Mouse (Mus musculus) midbrain, embryonic 10.5 days (tissue): ENCODE measurements around the gene Col9a2. TPM values are rescaled to one million over a fixed set of nuclear protein-coding genes. Genes with fewer than 3 reads are reported as not detected.
A peak's percentile ranks its signal among the peaks of the same experiment; 100 is the strongest.

Source experiments
- DNase-seq: peaks from one replicate; pipeline ENCODE4 v3.0.0-alpha.2; 2017; ENCODE audit warnings: low spot score
- H3K27ac ChIP-seq: fragments of 300-500 bp; sonication (generic); replicated peaks from 2 replicates; pipeline ENCODE4 v1.5.1; 2016; ENCODE audit warnings: mild to moderate bottlenecking
- H3K27me3 ChIP-seq: fragments of 300-500 bp; sonication (generic); 2 replicates; pipeline ENCODE4 v1.6.1; 2016; ENCODE audit warnings: low read depth, mild to moderate bottlenecking; ENCODE audit not compliant: poor library complexity, severe bottlenecking
- H3K36me3 ChIP-seq: fragments of 300-500 bp; sonication (generic); 2 replicates; pipeline ENCODE4 v1.6.1; 2016; ENCODE audit warnings: mild to moderate bottlenecking, moderate library complexity
- H3K4me1 ChIP-seq: fragments of 300-500 bp; sonication (generic); 2 replicates; pipeline ENCODE4 v1.6.1; 2016
- H3K4me3 ChIP-seq: fragments of 300-500 bp; sonication (generic); 2 replicates; pipeline ENCODE4 v1.5.1; 2016; ENCODE audit warnings: mild to moderate bottlenecking, moderate library complexity
- H3K9me3 ChIP-seq: fragments of 300-500 bp; sonication (generic); replicated peaks from 2 replicates; pipeline ENCODE4 v1.6.1; 2016; ENCODE audit warnings: mild to moderate bottlenecking
- WGBS: fragments of 180-500 bp; shearing (Covaris S2); methylation state at CpG from one replicate; pipeline ENCODE4 v1.1.7; 2016; 5-methylcytosine and 5-hydroxymethylcytosine counted together
- polyA plus RNA-seq: library from polyadenylated mRNA; unstranded; fragments of >200 nt; fragmentation: Nextera tagmentation; extraction: Ambion mirVana; gene quantifications from 2 replicates; pipeline ENCODE4 v1.2.1, GENCODE M21; 2016

The Col9a2 gene
- polyA plus RNA-seq, 1 experiment from 2014 or later, result 1.4 TPM

GRCm38 (mm10) chr4:121010770-121011549 lies 28.2 kb upstream of the Col9a2 start:
- Histone ChIP-seq H3K27ac (no peak overlapping the region), H3K27me3 (peaks cover 6% of the 10 kb centered on the region; the same call in 1 of the 2 replicates), H3K36me3 (no peaks in the 10 kb centered on the region), H3K4me1 (peaks cover 17% of the 10 kb centered on the region), H3K9me3 (no peaks in the 10 kb centered on the region), H3K4me3 (no peak overlapping the region)
- WGBS, result 86% methylated on average over 11 of the region's 11 CpGs
- no peak for DNase-seq

GRCm38 (mm10) chr4:121014594-121015267 lies 24.5 kb upstream of the Col9a2 start:
- Histone ChIP-seq H3K4me3 (no peak overlapping the region), H3K9me3 (no peaks in the 10 kb centered on the region), H3K27me3 (no peaks in the 10 kb centered on the region), H3K4me1 (peaks cover 24% of the 10 kb centered on the region), H3K36me3 (no peaks in the 10 kb centered on the region), H3K27ac (no peak overlapping the region)
- DNase-seq, result no peak
- WGBS, result 81% methylated on average over 10 of the region's 10 CpGs

- Histone ChIP-seq H3K9me3 (no peaks in the 10 kb centered on the region), H3K36me3 (no peaks in the 10 kb centered on the region), H3K27ac (no peak overlapping the region), H3K4me3 (no peak overlapping the region), H3K4me1 (peaks cover 23% of the 10 kb centered on the region), H3K27me3 (no peaks in the 10 kb centered on the region)
- DNase-seq, result no peak
- WGBS, result 86% methylated on average over 7 of the region's 7 CpGs
Observed at GRCm38 (mm10) chr4:121015268-121015659, 23.9 kb upstream of the Col9a2 start.

GRCm38 (mm10) chr4:121016021-121016898 lies 22.9 kb upstream of the Col9a2 start:
- Histone ChIP-seq H3K36me3 (no peaks in the 10 kb centered on the region), H3K27ac (peak overlapping the region; percentile 90), H3K9me3 (no peaks in the 10 kb centered on the region), H3K4me3 (peak overlapping the region; percentile 76), H3K27me3 (no peaks in the 10 kb centered on the region), H3K4me1 (peaks cover 23% of the 10 kb centered on the region)
- DNase-seq, result no peak
- WGBS, result 9% methylated on average over 40 of the region's 40 CpGs

- WGBS, result under 1% methylated on average over 37 of the region's 48 CpGs
- peak; percentile 99 for DNase-seq
- Histone ChIP-seq H3K36me3 (no peaks in the 10 kb centered on the region), H3K4me3 (peak within 1 kb of the TSS; percentile 76), H3K27me3 (no peaks in the 10 kb centered on the region), H3K27ac (peak within 1 kb of the TSS; percentile 90), H3K9me3 (no peaks in the 10 kb centered on the region), H3K4me1 (peaks cover 26% of the 10 kb centered on the region)
Observed at GRCm38 (mm10) chr4:121016928-121017657, 22.1 kb upstream of the Col9a2 start, which contains the start of gene Smap2. TSS of gene Smap2 (minus strand) at chr4:121017247.

GRCm38 (mm10) chr4:121018250-121018649 lies 20.9 kb upstream of the Col9a2 start:
- Histone ChIP-seq H3K9me3 (no peaks in the 10 kb centered on the region), H3K27me3 (no peaks in the 10 kb centered on the region), H3K36me3 (no peaks in the 10 kb centered on the region), H3K27ac (no peak overlapping the region), H3K4me1 (peaks cover 26% of the 10 kb centered on the region), H3K4me3 (no peak overlapping the region)
- WGBS, result 92% methylated on average over 3 of the region's 3 CpGs
- no peak for DNase-seq

- Histone ChIP-seq H3K4me3 (no peak overlapping the region), H3K4me1 (peaks cover 21% of the 10 kb centered on the region), H3K36me3 (no peaks in the 10 kb centered on the region), H3K9me3 (no peaks in the 10 kb centered on the region), H3K27ac (no peak overlapping the region), H3K27me3 (no peaks in the 10 kb centered on the region)
- no peak for DNase-seq
- WGBS, result 87% methylated on average over 10 of the region's 10 CpGs
Observed at GRCm38 (mm10) chr4:121020040-121020790, 19.0 kb upstream of the Col9a2 start.

GRCm38 (mm10) chr4:121021911-121022310 lies 17.3 kb upstream of the Col9a2 start:
- Histone ChIP-seq H3K36me3 (no peaks in the 10 kb centered on the region), H3K27ac (no peak overlapping the region), H3K27me3 (no peaks in the 10 kb centered on the region), H3K9me3 (no peaks in the 10 kb centered on the region), H3K4me1 (peaks cover 8% of the 10 kb centered on the region), H3K4me3 (no peak overlapping the region)
- DNase-seq, result no peak

- no peaks in the 10 kb centered on the region for H3K27me3 ChIP-seq
- no peak overlapping the region for H3K4me3 ChIP-seq
- H3K27ac ChIP-seq, result no peak overlapping the region
- H3K36me3 ChIP-seq, result no peaks in the 10 kb centered on the region
- DNase-seq, result no peak
- H3K4me1 ChIP-seq, result peaks cover 3% of the 10 kb centered on the region; the same call in 1 of the 2 replicates
- 83% methylated on average over 7 of the region's 7 CpGs for WGBS
- H3K9me3 ChIP-seq, result no peaks in the 10 kb centered on the region
Observed at GRCm38 (mm10) chr4:121023464-121023863, 15.7 kb upstream of the Col9a2 start.

GRCm38 (mm10) chr4:121023941-121024340 lies 15.2 kb upstream of the Col9a2 start:
- WGBS, result 89% methylated on average over 2 of the region's 2 CpGs
- Histone ChIP-seq H3K36me3 (no peaks in the 10 kb centered on the region), H3K4me3 (no peak overlapping the region), H3K9me3 (no peaks in the 10 kb centered on the region), H3K27ac (no peak overlapping the region), H3K27me3 (no peaks in the 10 kb centered on the region), H3K4me1 (peaks cover 3% of the 10 kb centered on the region; the same call in 1 of the 2 replicates)
- DNase-seq, result no peak

- Histone ChIP-seq H3K27ac (no peak overlapping the region), H3K9me3 (no peaks in the 10 kb centered on the region), H3K36me3 (no peaks in the 10 kb centered on the region), H3K4me1 (peaks cover 3% of the 10 kb centered on the region; the same call in 1 of the 2 replicates), H3K4me3 (no peak overlapping the region), H3K27me3 (no peaks in the 10 kb centered on the region)
- 78% methylated on average over 2 of the region's 2 CpGs for WGBS
- no peak for DNase-seq
Observed at GRCm38 (mm10) chr4:121025681-121026080, 13.5 kb upstream of the Col9a2 start.
